Mouse (Mus musculus): ENCODE results near the gene Chst5. TPM values are rescaled to one million over a fixed set of nuclear protein-coding genes. Genes with fewer than 3 reads are reported as not detected.

Gene Chst5
- total RNA-seq (2012; rRNA removed): 4.0 and 4.4 TPM in 2 replicates

GRCm38 (mm10) chr8:111909621-111910450, at the start of gene Chst5:
TSS of gene Chst5 (minus strand) at chr8:111910447.
- Histone ChIP-seq H3K4me3 (ENCODE audit: insufficient read depth in 1 of 2, low read depth in 1 of 2, low read length in 2 of 2, poor library complexity in 1 of 2, severe bottlenecking in 1 of 2) (peak within 1 kb of the TSS; percentile 59 to 63), H3K9me3 (ENCODE audit: control insufficient read depth, insufficient read depth, low read depth, low read length) (no peaks in the 10 kb centered on the region), H3K4me1 (ENCODE audit: control insufficient read depth in 2 of 2, insufficient read depth in 2 of 2, low read length in 2 of 2, poor library complexity in 1 of 2) (peaks cover 3 to 11% of the 10 kb centered on the region in 2 experiments; a peak in 3 of 4 replicates), H3K9ac (ENCODE audit: insufficient read depth, low read depth, low read length, poor library complexity, severe bottlenecking) (peak within 1 kb of the TSS; percentile 45), H3K27ac (ENCODE audit: insufficient read depth, low read depth, low read length, poor library complexity, severe bottlenecking) (no peak within 1 kb of the TSS), H3K36me3 (ENCODE audit: control insufficient read depth, insufficient read depth, low read length, poor library complexity, severe bottlenecking) (no peaks in the 10 kb centered on the region)
- no peak for TF ChIP-seq CHD2 (IDR thresholded peaks at IDR 0.05; ENCODE audit: low read depth, low read length)
- no peak for TF ChIP-seq ZC3H11A (IDR thresholded peaks at IDR 0.05; ENCODE audit: borderline replicate concordance, low read depth, low read length)
- in situ Hi-C loops (cut with MboI; ENCODE audit: low sequenced_read_pairs in 2 of 2, unreplicated experiment in 2 of 2): no loop called here
- DNase-seq (ENCODE audit: low read depth, low spot score): no peak

- DNase-seq (ENCODE audit: low read depth, low spot score): no peak
- H3K4me1 ChIP-seq (ENCODE audit: control insufficient read depth in 2 of 2, insufficient read depth in 2 of 2, low read length in 2 of 2, poor library complexity in 1 of 2): peaks cover 2 to 8% of the 10 kb centered on the region in 2 experiments; a peak in 3 of 4 replicates
- peaks cover 18% of the 10 kb centered on the region for H3K36me3 ChIP-seq (ENCODE audit: control insufficient read depth, insufficient read depth, low read length, poor library complexity, severe bottlenecking)
- no peak overlapping the region for H3K4me3 ChIP-seq (ENCODE audit: insufficient read depth in 1 of 2, low read depth in 1 of 2, low read length in 2 of 2, poor library complexity in 1 of 2, severe bottlenecking in 1 of 2)
- in situ Hi-C loops (cut with MboI; ENCODE audit: low sequenced_read_pairs in 2 of 2, unreplicated experiment in 2 of 2): no loop called here
- no peak overlapping the region for H3K9ac ChIP-seq (ENCODE audit: insufficient read depth, low read depth, low read length, poor library complexity, severe bottlenecking)
- H3K27ac ChIP-seq (ENCODE audit: insufficient read depth, low read depth, low read length, poor library complexity, severe bottlenecking): no peak overlapping the region
- TF ChIP-seq ZC3H11A (IDR thresholded peaks at IDR 0.05; ENCODE audit: borderline replicate concordance, low read depth, low read length) (no peak), CHD2 (IDR thresholded peaks at IDR 0.05; ENCODE audit: low read depth, low read length) (no peak), ZNF384 (IDR thresholded peaks at IDR 0.05; ENCODE audit: low read depth, low read length) (no peak), HCFC1 (IDR thresholded peaks at IDR 0.05; ENCODE audit: borderline replicate concordance, insufficient read depth, low read length) (no peak), MAFK (IDR thresholded peaks at IDR 0.05; ENCODE audit: insufficient read depth, low read depth, low read length) (no peak)
- no peaks in the 10 kb centered on the region for H3K9me3 ChIP-seq (ENCODE audit: control insufficient read depth, insufficient read depth, low read depth, low read length)
Observed at GRCm38 (mm10) chr8:111957231-111957630, 47.0 kb upstream of the Chst5 start.

- no peak overlapping the region for H3K9ac ChIP-seq (ENCODE audit: insufficient read depth, low read depth, low read length, poor library complexity, severe bottlenecking)
- peaks cover 3 to 9% of the 10 kb centered on the region in 2 experiments for H3K4me1 ChIP-seq (ENCODE audit: control insufficient read depth in 2 of 2, insufficient read depth in 2 of 2, low read length in 2 of 2, poor library complexity in 1 of 2)
- no peak for DNase-seq (ENCODE audit: low read depth, low spot score)
- no peak overlapping the region for H3K4me3 ChIP-seq (ENCODE audit: insufficient read depth in 1 of 2, low read depth in 1 of 2, low read length in 2 of 2, poor library complexity in 1 of 2, severe bottlenecking in 1 of 2)
- no peak for TF ChIP-seq ZC3H11A (IDR thresholded peaks at IDR 0.05; ENCODE audit: borderline replicate concordance, low read depth, low read length)
- no peak for TF ChIP-seq ZNF384 (IDR thresholded peaks at IDR 0.05; ENCODE audit: low read depth, low read length)
- TF ChIP-seq CHD2 (IDR thresholded peaks at IDR 0.05; ENCODE audit: low read depth, low read length): no peak
- H3K36me3 ChIP-seq (ENCODE audit: control insufficient read depth, insufficient read depth, low read length, poor library complexity, severe bottlenecking): peaks cover 20% of the 10 kb centered on the region
- no peak overlapping the region for H3K27ac ChIP-seq (ENCODE audit: insufficient read depth, low read depth, low read length, poor library complexity, severe bottlenecking)
- no peaks in the 10 kb centered on the region for H3K9me3 ChIP-seq (ENCODE audit: control insufficient read depth, insufficient read depth, low read depth, low read length)
- in situ Hi-C loops (cut with MboI; ENCODE audit: low sequenced_read_pairs in 2 of 2, unreplicated experiment in 2 of 2): no loop called here
Observed at GRCm38 (mm10) chr8:111955879-111956278, 45.6 kb upstream of the Chst5 start.

GRCm38 (mm10) chr8:111954844-111955594, 44.8 kb upstream of the Chst5 start:
- H3K4me1 ChIP-seq (ENCODE audit: control insufficient read depth in 2 of 2, insufficient read depth in 2 of 2, low read length in 2 of 2, poor library complexity in 1 of 2): peaks cover 4% of the 10 kb centered on the region in 2 experiments; a peak in 2 of 4 replicates
- H3K36me3 ChIP-seq (ENCODE audit: control insufficient read depth, insufficient read depth, low read length, poor library complexity, severe bottlenecking): peaks cover 20% of the 10 kb centered on the region
- no peak overlapping the region for H3K9ac ChIP-seq (ENCODE audit: insufficient read depth, low read depth, low read length, poor library complexity, severe bottlenecking)
- H3K27ac ChIP-seq (ENCODE audit: insufficient read depth, low read depth, low read length, poor library complexity, severe bottlenecking): no peak overlapping the region
- H3K9me3 ChIP-seq (ENCODE audit: control insufficient read depth, insufficient read depth, low read depth, low read length): no peaks in the 10 kb centered on the region
- no peak overlapping the region for H3K4me3 ChIP-seq (ENCODE audit: insufficient read depth in 1 of 2, low read depth in 1 of 2, low read length in 2 of 2, poor library complexity in 1 of 2, severe bottlenecking in 1 of 2)
- no peak for DNase-seq (ENCODE audit: low read depth, low spot score)
- TF ChIP-seq ZC3H11A (IDR thresholded peaks at IDR 0.05; ENCODE audit: borderline replicate concordance, low read depth, low read length) (no peak), CHD2 (IDR thresholded peaks at IDR 0.05; ENCODE audit: low read depth, low read length) (no peak), ZNF384 (IDR thresholded peaks at IDR 0.05; ENCODE audit: low read depth, low read length) (no peak), HCFC1 (IDR thresholded peaks at IDR 0.05; ENCODE audit: borderline replicate concordance, insufficient read depth, low read length) (no peak), MAFK (IDR thresholded peaks at IDR 0.05; ENCODE audit: insufficient read depth, low read depth, low read length) (no peak)
- in situ Hi-C loops (cut with MboI; ENCODE audit: low sequenced_read_pairs in 2 of 2, unreplicated experiment in 2 of 2): no loop called here

Data from ES-E14 (cell line).